In the genomic region with DNA sequence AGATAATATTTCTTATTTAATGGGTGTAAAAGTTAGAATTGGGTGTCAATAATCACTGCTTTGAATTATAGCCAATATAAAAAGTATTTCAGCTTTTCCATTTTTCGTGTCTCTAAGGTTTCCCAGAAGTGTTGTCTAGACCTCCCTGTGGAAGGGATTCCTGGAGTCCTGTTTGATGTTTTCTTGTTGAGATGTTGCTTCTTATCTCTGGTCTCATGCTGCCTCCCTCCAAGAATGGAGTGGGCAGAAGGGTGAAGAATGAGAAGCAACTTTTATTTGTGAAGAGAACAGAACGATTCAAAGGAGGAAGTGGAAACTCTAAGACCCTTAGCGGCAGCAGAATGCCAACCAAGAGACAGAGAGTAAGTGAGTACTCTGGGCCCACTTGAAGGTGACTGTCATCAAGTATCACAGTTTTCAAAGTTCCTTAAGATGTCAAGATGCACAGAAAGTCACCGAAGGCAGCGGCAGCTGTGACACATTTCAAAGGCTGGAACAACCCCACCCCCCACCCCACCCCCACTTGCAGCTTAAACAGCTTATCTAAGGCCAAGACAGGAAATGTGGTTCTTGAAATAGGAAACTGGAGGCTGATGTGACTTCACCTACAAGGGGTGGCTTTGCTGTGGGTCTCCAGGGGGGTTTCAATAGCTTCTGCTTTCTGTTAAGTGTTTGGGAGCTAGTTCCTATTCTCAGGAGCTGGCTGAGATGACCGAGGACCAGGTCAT, we compare ENCODE assay signal across 7 mouse cellular contexts.
A peak's percentile ranks its signal among the peaks of the same experiment; 100 is the strongest.
DNase-seq lines count a peak whose midpoint lies in the region; ATAC-seq and TF ChIP-seq lines count a peak whose summit lies in the region.

No protein-coding gene starts in this region.

- ATAC-seq in midbrain, embryonic 11.5 days (ENCODE audit: low FRiP score): no peak
- no peak for ATAC-seq in hindbrain, postnatal 0 days

- H3K27me3 ChIP-seq in CH12.LX (replicated peaks): no peaks in the 10 kb centered on the region
- H3K27me3 ChIP-seq in liver, adult 2 months (ENCODE audit: control insufficient read depth, insufficient read depth, low read length): no peaks in the 10 kb centered on the region
- H3K27me3 ChIP-seq in spleen, adult 2 months (ENCODE audit: control insufficient read depth, insufficient read depth, low read length): no peaks in the 10 kb centered on the region
- no peaks in the 10 kb centered on the region for H3K27me3 ChIP-seq in midbrain, embryonic 11.5 days (ENCODE audit: control insufficient read depth, insufficient read depth, low read length)
- no peaks in the 10 kb centered on the region for H3K27me3 ChIP-seq in hindbrain, postnatal 0 days (ENCODE audit: insufficient read depth, low read length)

- H3K36me3 ChIP-seq in CH12.LX (replicated peaks in 1 of 2; ENCODE audit: control insufficient read depth in 1 of 2, insufficient read depth in 1 of 2, low read length in 1 of 2): no peaks in the 10 kb centered on the region
- H3K36me3 ChIP-seq in liver, adult 2 months (ENCODE audit: control insufficient read depth, insufficient read depth, low read length): no peaks in the 10 kb centered on the region
- H3K36me3 ChIP-seq in spleen, adult 2 months (ENCODE audit: control insufficient read depth, insufficient read depth, low read length): no peaks in the 10 kb centered on the region
- no peaks in the 10 kb centered on the region for H3K36me3 ChIP-seq in midbrain, embryonic 11.5 days (ENCODE audit: control insufficient read depth, insufficient read depth, low read length)
- no peaks in the 10 kb centered on the region for H3K36me3 ChIP-seq in hindbrain, postnatal 0 days (ENCODE audit: insufficient read depth, low read length)

- H3K79me2 ChIP-seq in CH12.LX (replicated peaks; ENCODE audit: control insufficient read depth, extremely low read depth, insufficient read depth, poor library complexity, severe bottlenecking): no peaks in the 10 kb centered on the region
- H3K79me2 ChIP-seq in liver, adult 2 months (ENCODE audit: control insufficient read depth, insufficient read depth, low read length): no peaks in the 10 kb centered on the region

- DNase-seq in CH12.LX (ENCODE audit: extremely low read depth): peak; percentile 69
- DNase-seq in liver, adult 2 months (ENCODE audit: extremely low read depth, low read depth, low spot score): peak; percentile 9
- DNase-seq in spleen, adult 2 months (ENCODE audit: low read depth in 1 of 2, low spot score in 2 of 2): peak; percentile 29 to 71
- no peak for DNase-seq in midbrain, embryonic 11.5 days (ENCODE audit: low spot score, missing footprints)
- no peak for DNase-seq in left cerebral cortex, postnatal 36 days (ENCODE audit: low spot score in 2 of 2)
- DNase-seq in hindbrain, postnatal 0 days (ENCODE audit: low spot score): no peak

- H3K9ac ChIP-seq in CH12.LX (ENCODE audit: insufficient read depth, low read depth): peak overlapping the region; percentile 18; the same call in 1 of the 2 replicates
- no peak overlapping the region for H3K9ac ChIP-seq in liver, adult 2 months (ENCODE audit: low read depth, low read length)
- H3K9ac ChIP-seq in midbrain, embryonic 11.5 days (ENCODE audit: low read length): no peak overlapping the region
- no peak overlapping the region for H3K9ac ChIP-seq in hindbrain, postnatal 0 days (replicated peaks; ENCODE audit: low read length)

- TF ChIP-seq EP300 in CH12.LX (IDR thresholded peaks at IDR 0.05; ENCODE audit: low read length): no peak

- 60% methylated on average over 6 of the region's 6 CpGs for WGBS in liver, adult 2 months
- whole genome bisulfite sequencing in spleen, adult 2 months: 1% methylated on average over 6 of the region's 6 CpGs
- WGBS in midbrain, embryonic 11.5 days: 68% methylated on average over 6 of the region's 6 CpGs
- 75% methylated on average over 6 of the region's 6 CpGs for WGBS in hindbrain, postnatal 0 days

- intact Hi-C loops in left cerebral cortex, postnatal 36 days (cut with DNase I): no loop called here

- H3K4me3 ChIP-seq in CH12.LX (replicated peaks in 1 of 3; ENCODE audit: low read depth in 2 of 3, low read length in 2 of 3, poor library complexity in 1 of 3): no peak overlapping the region
- no peak overlapping the region for H3K4me3 ChIP-seq in brown adipose tissue, adult 24 weeks (ENCODE audit: insufficient read depth, low read depth, low read length)
- no peak overlapping the region for H3K4me3 ChIP-seq in liver, adult 2 months (ENCODE audit: insufficient read depth, low read depth, low read length)
- no peak overlapping the region for H3K4me3 ChIP-seq in spleen, adult 2 months (ENCODE audit: extremely low read depth, insufficient read depth, insufficient read length)
- no peak overlapping the region for H3K4me3 ChIP-seq in midbrain, embryonic 11.5 days (ENCODE audit: low read depth, low read length)
- H3K4me3 ChIP-seq in hindbrain, postnatal 0 days (ENCODE audit: low read length): no peak overlapping the region

- TF ChIP-seq CTCF in CH12.LX (conservative IDR thresholded peaks at IDR 0.05 in 1 of 2, IDR thresholded peaks at IDR 0.05 in 1 of 2; ENCODE audit: low read depth in 2 of 2, low read length in 2 of 2): no peak
- no peak for TF ChIP-seq CTCF in liver, adult 2 months (IDR thresholded peaks at IDR 0.05; ENCODE audit: low read depth, low read length)
- no peak for TF ChIP-seq CTCF in spleen, adult 2 months (IDR thresholded peaks at IDR 0.05; ENCODE audit: extremely low read depth, insufficient read depth, insufficient read length, insufficient replicate concordance)
- TF ChIP-seq CTCF in hindbrain, postnatal 0 days (IDR thresholded peaks at IDR 0.05; ENCODE audit: low read depth): no peak

- no peak for TF ChIP-seq POLR2A in CH12.LX (IDR thresholded peaks at IDR 0.05; ENCODE audit: low read depth, low read length)
- no peak for TF ChIP-seq POLR2A in liver, adult 2 months (IDR thresholded peaks at IDR 0.05; ENCODE audit: extremely low read depth, insufficient read depth, low read length)
- TF ChIP-seq POLR2A in spleen, adult 2 months (IDR thresholded peaks at IDR 0.05; ENCODE audit: low read depth, low read length): no peak; the same call in 1 of the 2 replicates

- in situ Hi-C loops in CH12.LX (cut with MboI; ENCODE audit: low pct_ligation_motif_present, low pct_unique_long_range_greater_than_20kb, low sequenced_read_pairs): no loop called here

- peak overlapping the region; percentile 15; the same call in 1 of the 2 replicates for H3K27ac ChIP-seq in CH12.LX (ENCODE audit: insufficient read depth, low read depth)
- peak overlapping the region; percentile 63 for H3K27ac ChIP-seq in brown adipose tissue, adult 24 weeks (replicated peaks; ENCODE audit: low read depth, low read length)
- no peak overlapping the region for H3K27ac ChIP-seq in liver, adult 2 months (replicated peaks; ENCODE audit: insufficient read depth, low read depth, low read length)
- peak overlapping the region; percentile 89 for H3K27ac ChIP-seq in spleen, adult 2 months (ENCODE audit: insufficient read depth, low read length)
- H3K27ac ChIP-seq in midbrain, embryonic 11.5 days (ENCODE audit: low read depth, low read length): no peak overlapping the region
- no peak overlapping the region for H3K27ac ChIP-seq in hindbrain, postnatal 0 days

- no peak for TF ChIP-seq RAD21 in CH12.LX (IDR thresholded peaks at IDR 0.05; ENCODE audit: low read depth, low read length)

- H3K4me1 ChIP-seq in CH12.LX (ENCODE audit: control insufficient read depth in 1 of 2, insufficient read depth in 2 of 2): peaks cover 3 to 28% of the 10 kb centered on the region in 2 experiments
- H3K4me1 ChIP-seq in brown adipose tissue, adult 24 weeks (ENCODE audit: control insufficient read depth, insufficient read depth, insufficient read length, low read length): 0 out of 2 replicates have a peak, but pooled peaks cover 2% of the 10 kb centered on the region
- H3K4me1 ChIP-seq in liver, adult 2 months (ENCODE audit: control insufficient read depth, insufficient read depth, low read length): peaks cover 2% of the 10 kb centered on the region; the same call in 1 of the 2 replicates
- peaks cover 14% of the 10 kb centered on the region; the same call in 1 of the 2 replicates for H3K4me1 ChIP-seq in spleen, adult 2 months (ENCODE audit: control insufficient read depth, insufficient read depth, insufficient read length)
- H3K4me1 ChIP-seq in midbrain, embryonic 11.5 days (ENCODE audit: control insufficient read depth, insufficient read depth, low read length): no peaks in the 10 kb centered on the region
- H3K4me1 ChIP-seq in hindbrain, postnatal 0 days (ENCODE audit: insufficient read depth, low read length): no peaks in the 10 kb centered on the region

- dilution Hi-C loops in CH12.LX (cut with MboI; ENCODE audit: extremely low pct_ligation_motif_present, extremely low pct_unique_long_range_greater_than_20kb, low sequenced_read_pairs): no loop called here

- H3K4me2 ChIP-seq in CH12.LX (ENCODE audit: insufficient read depth, low read depth, poor library complexity, severe bottlenecking): peak overlapping the region; percentile 92
- H3K4me2 ChIP-seq in midbrain, embryonic 11.5 days: no peak overlapping the region
- no peak overlapping the region for H3K4me2 ChIP-seq in hindbrain, postnatal 0 days (ENCODE audit: low read depth, low read length)

- no peaks in the 10 kb centered on the region for H3K9me3 ChIP-seq in CH12.LX (replicated peaks; ENCODE audit: low read length)
- no peaks in the 10 kb centered on the region for H3K9me3 ChIP-seq in midbrain, embryonic 11.5 days (ENCODE audit: control insufficient read depth, low read length)
- no peaks in the 10 kb centered on the region for H3K9me3 ChIP-seq in hindbrain, postnatal 0 days (ENCODE audit: low read length)

TF ChIP-seq in CH12.LX, 34 proteins besides CTCF, POLR2A, EP300 and RAD21:
- no peak for TF ChIP-seq CHD1 (IDR thresholded peaks at IDR 0.05; ENCODE audit: low read depth, low read length)
- 0 out of 2 replicates have a peak, but pooled peaks have one; percentile 19 for TF ChIP-seq ELF1 (IDR thresholded peaks at IDR 0.05; ENCODE audit: low read depth, low read length)
- peak; percentile 85 for TF ChIP-seq CHD2 (IDR thresholded peaks at IDR 0.05; ENCODE audit: low read length)
- TF ChIP-seq TCF12 (IDR thresholded peaks at IDR 0.05; ENCODE audit: low read depth, low read length): no peak
- TF ChIP-seq ETS1 (conservative IDR thresholded peaks at IDR 0.05; ENCODE audit: low read depth, low read length): 0 out of 2 replicates have a peak, but pooled peaks have one; percentile 17
TF ChIP-seq in CH12.LX: peak in this region for 3.

Comparison
In these comparisons a context has a peak if more than half of its experiments do, and no peak if none do; other contexts are left out.
1. DNase-seq: peak in CH12.LX (single experiment), liver, adult 2 months (single experiment) and spleen, adult 2 months (2 of 2); none in midbrain, embryonic 11.5 days (single experiment), left cerebral cortex, postnatal 36 days (0 of 2) and hindbrain, postnatal 0 days (single experiment).
2. H3K27ac ChIP-seq: peak in CH12.LX (single experiment), brown adipose tissue, adult 24 weeks (single experiment) and spleen, adult 2 months (single experiment); none in liver, adult 2 months (single experiment), midbrain, embryonic 11.5 days (single experiment) and hindbrain, postnatal 0 days (single experiment).